Mouse (Mus musculus) hindbrain, embryonic 13.5 days (tissue): ENCODE data around the gene Ctsc. TPM values are rescaled to one million over a fixed set of nuclear protein-coding genes. Genes with fewer than 3 reads are reported as not detected.
A peak's percentile ranks its signal among the peaks of the same experiment; 100 is the strongest.
"Not testable (repeated sequence)": the region's sequence is repeated elsewhere in the genome, so short reads cannot be mapped to it uniquely, and the experiment has no call there.

Source experiments
- ATAC-seq: fragments of 200-750 bp; cut with Nextera tagmentation; 2 replicates; pipeline ENCODE4 v1.8.0; 2017; ENCODE audit warnings: moderate TSS enrichment; ENCODE audit not compliant: low FRiP score
- H3K27ac ChIP-seq: fragments of 300-500 bp; sonication (generic); 2 replicates; pipeline ENCODE4 v1.5.1; 2015; ENCODE audit warnings: inconsistent platforms, mild to moderate bottlenecking, moderate library complexity
- H3K27me3 ChIP-seq: fragments of 300-500 bp; sonication (generic); 2 replicates; pipeline ENCODE4 v1.6.1; 2015; ENCODE audit warnings: mild to moderate bottlenecking, inconsistent platforms
- H3K36me3 ChIP-seq: fragments of 300-500 bp; sonication (generic); 2 replicates; pipeline ENCODE4 v1.6.1; 2015; ENCODE audit warnings: mild to moderate bottlenecking, inconsistent platforms
- H3K4me1 ChIP-seq: fragments of 300-500 bp; sonication (generic); replicated peaks from 2 replicates; pipeline ENCODE4 v1.6.1; 2015; ENCODE audit warnings: inconsistent platforms
- H3K4me2 ChIP-seq: fragments of 300-500 bp; sonication (generic); 2 replicates; pipeline ENCODE4 v1.6.1; 2015; ENCODE audit warnings: inconsistent platforms, mild to moderate bottlenecking, moderate library complexity
- H3K4me3 ChIP-seq: fragments of 300-500 bp; sonication (generic); 2 replicates; pipeline ENCODE4 v1.5.1; 2015; ENCODE audit warnings: mild to moderate bottlenecking, inconsistent platforms
- H3K9ac ChIP-seq: fragments of 300-500 bp; sonication (generic); 2 replicates; pipeline ENCODE4 v1.6.1; 2015; ENCODE audit warnings: mild to moderate bottlenecking, inconsistent platforms
- H3K9me3 ChIP-seq: fragments of 300-500 bp; sonication (generic); 2 replicates; pipeline ENCODE4 v1.6.1; 2016; ENCODE audit warnings: inconsistent platforms
- WGBS: fragments of 180-500 bp; shearing (Covaris S2); methylation state at CpG from one replicate; pipeline ENCODE4 v1.1.7; 2015; 5-methylcytosine and 5-hydroxymethylcytosine counted together
- polyA plus RNA-seq: library from polyadenylated mRNA; unstranded; fragments of >200 nt; fragmentation: Nextera tagmentation; extraction: Ambion mirVana; gene quantifications from 2 replicates; pipeline ENCODE4 v1.2.1, GENCODE M21; 2015

The Ctsc gene
- 17.8 and 20.6 TPM in 2 replicates for polyA plus RNA-seq

DNA sequence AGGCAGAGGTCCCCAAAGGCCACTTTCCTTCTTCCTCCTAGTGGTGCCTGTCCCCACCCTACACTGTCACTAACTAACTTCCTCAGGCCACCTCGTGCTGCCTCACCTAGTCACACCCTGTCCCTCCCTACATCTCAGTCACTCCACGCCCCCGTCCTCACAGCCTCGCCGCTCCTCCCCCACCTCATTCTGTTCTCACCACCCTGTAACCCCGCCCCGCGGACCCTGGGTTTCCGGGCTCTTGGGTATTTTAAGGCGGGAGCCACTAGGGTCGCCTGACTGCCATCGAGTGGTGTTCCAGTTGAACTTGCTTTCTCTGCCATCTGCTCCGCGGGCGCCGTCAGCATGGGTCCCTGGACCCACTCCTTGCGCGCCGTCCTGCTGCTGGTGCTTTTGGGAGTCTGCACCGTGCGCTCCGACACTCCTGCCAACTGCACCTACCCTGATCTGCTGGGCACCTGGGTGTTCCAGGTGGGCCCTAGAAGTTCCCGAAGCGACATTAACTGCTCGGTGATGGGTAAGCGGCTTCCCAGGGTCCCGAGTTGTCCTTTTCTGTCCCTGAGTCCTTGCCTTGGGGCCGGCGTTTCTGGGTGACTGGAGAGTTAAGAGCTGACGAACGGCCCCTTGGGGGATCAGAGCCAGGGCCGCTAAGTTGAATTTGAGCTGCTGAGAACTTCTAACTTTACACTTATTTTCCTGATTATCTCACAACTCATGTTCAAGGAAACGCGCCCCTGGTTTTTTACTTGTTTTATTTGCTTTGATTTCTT lies at the start of gene Ctsc:
Gene Ctsc (plus strand): TSS at position 228 of the 770 bp plus-strand sequence.
- 3% methylated on average over 34 of the region's 34 CpGs for WGBS
- Histone ChIP-seq H3K9me3 (no peaks in the 10 kb centered on the region), H3K4me3 (peak within 1 kb of the TSS; percentile 46), H3K4me2 (peak within 1 kb of the TSS; percentile 87), H3K27ac (no peak within 1 kb of the TSS), H3K9ac (peak within 1 kb of the TSS; percentile 64), H3K36me3 (no peaks in the 10 kb centered on the region), H3K4me1 (peaks cover 10% of the 10 kb centered on the region), H3K27me3 (no peaks in the 10 kb centered on the region)
- ATAC-seq = peak; percentile 90

DNA sequence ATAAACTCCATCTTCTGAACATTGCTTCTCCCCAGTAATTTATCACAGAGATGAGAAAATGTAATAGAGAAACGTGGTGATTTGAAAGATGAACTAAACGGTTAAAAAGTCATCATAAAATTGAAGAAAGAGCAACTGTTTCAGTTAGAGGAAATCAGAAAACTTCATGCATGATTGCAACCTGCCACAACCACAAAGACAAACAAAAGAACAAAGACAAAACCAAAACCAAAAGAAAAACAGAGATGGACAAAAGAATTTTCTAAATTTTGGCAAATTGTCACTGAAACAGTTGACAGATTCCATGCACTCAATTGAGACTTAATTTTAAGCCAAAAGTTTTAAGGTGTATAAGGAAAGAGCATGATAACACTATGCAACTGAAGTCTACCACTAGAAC lies 48.8 kb upstream of the Ctsc start:
- H3K9ac ChIP-seq = no peak overlapping the region
- 76% methylated on average over 2 of the region's 2 CpGs for WGBS
- H3K4me3 ChIP-seq = no peak overlapping the region
- no peaks in the 10 kb centered on the region for H3K36me3 ChIP-seq
- no peak overlapping the region for H3K27ac ChIP-seq
- no peaks in the 10 kb centered on the region for H3K27me3 ChIP-seq
- no peak for ATAC-seq
- H3K4me1 ChIP-seq = no peaks in the 10 kb centered on the region
- no peak overlapping the region for H3K4me2 ChIP-seq
- H3K9me3 ChIP-seq = no peaks in the 10 kb centered on the region

DNA sequence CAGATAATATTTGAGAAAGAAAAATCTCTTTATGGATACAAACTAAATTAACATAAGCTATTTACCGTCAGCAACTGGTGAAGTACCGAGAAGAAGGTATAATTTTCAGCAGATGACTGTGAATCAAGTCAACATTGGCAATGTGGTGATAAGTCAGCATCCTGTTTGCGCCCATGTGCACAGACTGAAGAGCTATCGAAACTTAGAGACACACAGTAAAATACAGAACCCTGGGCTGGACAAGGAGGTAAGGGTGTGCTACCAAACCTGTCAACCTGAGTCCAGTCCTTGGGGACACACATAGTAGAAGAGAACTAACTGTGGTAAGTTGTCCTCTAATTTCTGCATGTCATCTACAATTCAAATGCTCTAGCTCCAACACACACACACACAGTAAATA lies 47.8 kb upstream of the Ctsc start:
- H3K27me3 ChIP-seq = no peaks in the 10 kb centered on the region

DNA sequence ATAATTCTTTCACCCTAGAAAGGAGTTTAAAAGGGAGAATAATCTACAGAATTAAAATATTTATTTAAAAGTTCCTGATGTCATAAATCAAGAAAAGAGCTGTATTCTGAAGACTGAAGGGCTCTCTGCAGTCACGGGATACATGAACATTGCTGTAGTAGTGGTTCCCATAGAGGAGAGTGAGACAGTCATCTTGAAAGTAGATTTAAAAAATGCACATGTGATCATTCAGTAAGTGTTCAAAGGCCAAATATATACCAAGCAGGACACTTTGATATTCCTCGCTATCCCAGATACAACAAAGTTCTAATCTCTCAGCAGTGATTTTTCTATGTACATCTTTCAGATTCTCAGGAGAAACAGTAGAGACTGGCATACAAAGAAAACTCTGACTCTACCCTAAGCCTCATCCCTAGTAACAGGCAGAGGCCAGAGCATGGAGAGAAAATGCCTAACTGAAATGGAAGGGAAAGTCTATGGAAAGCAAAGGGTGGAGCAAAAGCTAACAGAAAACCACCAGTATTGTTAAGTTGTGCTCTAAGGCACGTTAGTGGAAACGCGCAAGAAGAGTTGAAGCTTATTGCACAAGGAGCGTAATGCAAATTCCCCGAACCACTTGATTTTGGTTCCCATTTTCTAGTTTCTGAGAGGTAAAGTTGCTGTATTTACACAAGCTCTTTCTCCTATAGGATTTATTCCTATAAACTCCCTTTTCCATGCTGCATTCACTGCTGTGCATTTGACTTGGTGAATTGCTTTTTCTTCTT lies 46.9 kb upstream of the Ctsc start:
- Histone ChIP-seq H3K4me3 (no peak overlapping the region), H3K27ac (no peak overlapping the region), H3K9ac (no peak overlapping the region), H3K27me3 (no peaks in the 10 kb centered on the region), H3K9me3 (no peaks in the 10 kb centered on the region), H3K4me2 (no peak overlapping the region), H3K36me3 (no peaks in the 10 kb centered on the region), H3K4me1 (no peaks in the 10 kb centered on the region)
- 93% methylated on average over 7 of the region's 7 CpGs for WGBS
- no peak for ATAC-seq

More for the DNA sequence above, 47.8 kb upstream of the Ctsc start:
- Histone ChIP-seq H3K4me2 (no peak overlapping the region), H3K27ac (no peak overlapping the region), H3K4me3 (no peak overlapping the region), H3K4me1 (no peaks in the 10 kb centered on the region), H3K9me3 (no peaks in the 10 kb centered on the region), H3K9ac (no peak overlapping the region), H3K36me3 (no peaks in the 10 kb centered on the region)
- ATAC-seq = no peak
- WGBS = 93% methylated on average over 4 of the region's 4 CpGs

DNA sequence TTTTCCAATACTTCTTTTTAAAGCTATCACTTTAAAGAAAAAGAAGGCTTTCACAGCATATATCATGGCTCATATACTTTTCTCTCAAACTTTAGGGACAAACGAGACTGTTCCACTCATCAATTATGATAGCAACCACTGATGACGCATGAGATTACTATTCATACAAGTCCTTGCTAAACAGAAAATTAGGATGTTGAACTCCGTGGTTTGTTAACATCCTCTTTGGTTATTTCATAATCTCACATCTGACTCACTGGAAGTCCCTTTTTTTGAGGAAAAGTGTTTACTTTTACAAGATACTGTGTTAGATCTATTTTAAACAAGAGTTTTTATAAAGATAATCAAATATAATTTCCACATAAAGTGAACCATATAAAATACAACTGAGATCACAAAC lies 34.8 kb upstream of the Ctsc start:
- Histone ChIP-seq H3K27me3 (no peaks in the 10 kb centered on the region), H3K36me3 (no peaks in the 10 kb centered on the region), H3K27ac (no peak overlapping the region), H3K4me1 (no peaks in the 10 kb centered on the region), H3K9me3 (no peaks in the 10 kb centered on the region), H3K4me3 (no peak overlapping the region), H3K9ac (no peak overlapping the region), H3K4me2 (no peak overlapping the region)
- no peak for ATAC-seq
- 87% methylated on average over 3 of the region's 3 CpGs for WGBS

DNA sequence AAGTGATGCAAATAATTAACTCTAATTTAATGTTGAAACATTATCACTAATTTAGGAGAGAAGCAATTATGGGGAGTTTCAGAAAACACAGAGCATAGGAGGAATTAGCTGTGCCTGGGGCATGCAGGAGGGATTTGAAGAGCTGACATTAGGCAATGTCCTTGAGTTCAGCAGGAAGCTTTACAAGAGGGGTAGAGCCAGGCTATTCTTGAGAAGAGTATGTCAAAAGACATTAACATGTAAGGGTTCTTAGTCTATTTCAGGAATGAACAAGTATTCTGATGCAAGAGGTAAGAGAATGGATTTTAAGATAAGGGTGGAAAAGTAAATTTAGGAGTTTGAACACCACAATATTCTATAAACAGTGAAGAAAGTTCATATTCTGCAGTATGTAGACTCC lies 33.4 kb upstream of the Ctsc start:
- no peak overlapping the region for H3K9ac ChIP-seq
- no peak overlapping the region for H3K4me2 ChIP-seq
- no peaks in the 10 kb centered on the region for H3K4me1 ChIP-seq
- no peak for ATAC-seq
- H3K4me3 ChIP-seq = no peak overlapping the region
- H3K36me3 ChIP-seq = no peaks in the 10 kb centered on the region
- no peaks in the 10 kb centered on the region for H3K27me3 ChIP-seq
- H3K27ac ChIP-seq = no peak overlapping the region
- H3K9me3 ChIP-seq = no peaks in the 10 kb centered on the region

DNA sequence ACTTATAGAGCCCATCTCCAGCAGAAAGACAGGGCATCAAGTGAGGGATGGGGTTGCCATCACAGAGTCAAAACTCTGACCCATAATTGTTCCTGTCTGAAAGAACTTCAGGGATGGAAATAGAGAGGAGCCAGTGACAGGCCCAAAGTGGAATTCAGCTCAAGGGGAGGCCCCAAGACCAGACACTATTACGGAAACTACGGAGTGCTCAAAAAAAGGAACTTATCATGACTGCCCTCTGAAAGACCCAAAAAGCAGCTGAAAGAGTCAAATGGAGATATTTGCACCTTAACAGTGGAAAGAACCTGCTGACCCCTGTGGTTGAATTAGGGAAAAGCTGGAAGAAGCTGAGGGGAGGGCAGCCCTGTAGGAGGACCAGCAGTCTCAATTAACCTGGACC lies 27.5 kb upstream of the Ctsc start:
- not testable (repeated sequence) for H3K9ac ChIP-seq, H3K27ac ChIP-seq, ATAC-seq, H3K4me2 ChIP-seq, H3K27me3 ChIP-seq, H3K9me3 ChIP-seq, H3K36me3 ChIP-seq, H3K4me3 ChIP-seq, H3K4me1 ChIP-seq
- 94% methylated on average over 2 of the region's 2 CpGs for WGBS

DNA sequence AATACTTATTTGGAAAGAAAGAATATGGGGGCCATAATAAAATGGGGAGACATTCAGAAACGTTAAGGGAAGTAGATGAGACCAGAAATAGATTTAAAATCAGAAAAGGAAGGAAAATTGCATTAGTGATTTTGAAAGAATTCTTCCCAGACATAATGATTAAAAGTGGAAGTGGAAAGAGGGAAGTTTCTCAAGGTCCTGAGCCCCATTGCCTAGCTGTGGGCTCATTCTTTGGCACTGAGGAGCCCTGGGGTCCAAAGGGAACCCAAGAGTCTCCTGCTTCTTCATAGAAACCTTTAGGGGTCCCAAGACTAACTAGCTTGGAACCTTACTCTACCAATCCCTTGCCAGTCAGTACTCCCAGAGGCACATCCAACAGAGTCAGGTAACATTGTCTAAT lies 26.4 kb upstream of the Ctsc start:
- 54% methylated on average over 1 of the region's 1 CpGs for WGBS
- Histone ChIP-seq H3K27me3 (no peaks in the 10 kb centered on the region), H3K36me3 (no peaks in the 10 kb centered on the region), H3K4me1 (no peaks in the 10 kb centered on the region), H3K4me2 (no peak overlapping the region), H3K9me3 (no peaks in the 10 kb centered on the region), H3K9ac (no peak overlapping the region), H3K27ac (no peak overlapping the region), H3K4me3 (no peak overlapping the region)
- ATAC-seq = no peak

DNA sequence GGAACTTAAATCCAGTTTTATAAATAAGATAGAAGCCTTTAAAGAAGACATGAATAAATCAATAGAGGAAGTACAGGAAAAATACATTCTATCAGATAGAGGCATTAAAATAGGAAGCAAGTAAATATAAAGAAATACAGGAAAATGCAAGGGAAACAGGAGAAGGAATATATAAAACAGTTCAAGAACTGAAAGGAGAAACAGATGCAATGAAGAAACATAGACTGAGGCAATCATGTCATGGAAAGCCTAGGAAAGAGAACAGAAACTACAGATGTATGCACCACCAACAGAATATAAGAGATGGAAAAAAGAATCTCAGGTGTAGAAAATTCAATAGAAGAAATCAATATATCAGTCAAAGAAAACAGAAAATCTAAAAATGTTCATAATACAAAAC lies 25.8 kb upstream of the Ctsc start:
- Histone ChIP-seq H3K9me3 (no peaks in the 10 kb centered on the region), H3K4me2 (no peak overlapping the region), H3K27me3 (no peaks in the 10 kb centered on the region), H3K36me3 (no peaks in the 10 kb centered on the region), H3K4me3 (no peak overlapping the region), H3K4me1 (no peaks in the 10 kb centered on the region), H3K27ac (no peak overlapping the region), H3K9ac (no peak overlapping the region)
- ATAC-seq = no peak

DNA sequence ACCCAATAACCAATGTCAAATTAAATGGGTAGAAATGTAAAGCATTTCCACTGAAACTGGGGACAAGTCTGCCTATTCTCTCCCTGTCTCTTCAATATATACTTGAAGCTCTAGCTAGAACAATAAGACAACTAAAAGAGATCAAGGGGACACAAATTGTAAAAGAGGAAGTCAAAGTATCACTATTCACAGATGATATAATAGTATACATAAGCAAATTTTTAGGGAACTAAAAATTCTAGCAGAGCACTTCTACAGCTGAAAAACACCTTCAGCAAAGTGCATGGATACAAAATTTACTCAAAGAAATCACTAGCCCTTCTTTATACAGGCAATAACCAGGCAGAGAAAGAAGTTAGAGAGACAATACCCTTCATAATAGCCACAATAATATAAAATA lies 23.0 kb upstream of the Ctsc start:
- Histone ChIP-seq H3K36me3 (no peaks in the 10 kb centered on the region), H3K27ac (no peak overlapping the region), H3K4me1 (no peaks in the 10 kb centered on the region), H3K4me2 (no peak overlapping the region), H3K4me3 (no peak overlapping the region), H3K9me3 (no peaks in the 10 kb centered on the region), H3K9ac (no peak overlapping the region), H3K27me3 (no peaks in the 10 kb centered on the region)
- ATAC-seq = no peak

DNA sequence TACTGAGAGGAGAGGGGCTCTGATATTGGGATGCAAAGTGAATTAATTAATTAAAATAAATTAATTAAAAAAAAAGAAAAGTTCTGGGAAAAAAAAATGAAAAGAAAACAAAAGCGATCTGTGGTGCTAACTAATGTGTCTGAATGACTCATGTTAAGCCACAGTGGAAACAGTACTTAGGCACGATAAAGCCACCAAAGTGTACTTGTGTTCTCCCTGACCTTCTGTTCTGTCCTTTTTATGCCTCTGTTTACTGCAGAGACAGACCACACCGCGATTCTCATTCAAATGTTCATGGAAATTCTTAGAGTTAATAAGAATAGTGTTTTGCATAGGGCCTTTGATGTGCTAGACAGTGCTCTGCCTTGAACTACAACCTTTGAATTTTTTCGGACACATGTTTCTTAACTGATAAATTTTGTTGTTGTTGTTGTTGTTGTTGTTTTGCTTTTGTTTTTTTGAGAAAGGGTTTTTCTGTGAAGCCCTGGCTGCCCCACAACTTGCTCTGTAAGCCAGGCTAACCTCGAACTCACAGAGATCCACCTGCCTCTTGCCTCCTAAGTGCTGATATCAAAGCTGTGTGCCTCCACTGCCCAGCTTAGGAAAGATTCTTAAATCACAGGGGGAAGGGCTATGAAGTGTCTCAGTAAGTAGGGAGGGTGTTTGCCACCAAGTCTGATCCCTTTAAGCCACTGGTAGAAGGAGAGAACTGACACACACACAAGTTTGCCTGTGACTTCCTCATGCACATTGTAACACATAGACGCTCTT lies 18.5 kb upstream of the Ctsc start:
- Histone ChIP-seq H3K4me3 (no peak overlapping the region), H3K4me1 (no peaks in the 10 kb centered on the region), H3K4me2 (no peak overlapping the region), H3K36me3 (no peaks in the 10 kb centered on the region), H3K27ac (no peak overlapping the region), H3K27me3 (no peaks in the 10 kb centered on the region), H3K9ac (no peak overlapping the region), H3K9me3 (no peaks in the 10 kb centered on the region)
- WGBS = 73% methylated on average over 7 of the region's 7 CpGs
- no peak for ATAC-seq

DNA sequence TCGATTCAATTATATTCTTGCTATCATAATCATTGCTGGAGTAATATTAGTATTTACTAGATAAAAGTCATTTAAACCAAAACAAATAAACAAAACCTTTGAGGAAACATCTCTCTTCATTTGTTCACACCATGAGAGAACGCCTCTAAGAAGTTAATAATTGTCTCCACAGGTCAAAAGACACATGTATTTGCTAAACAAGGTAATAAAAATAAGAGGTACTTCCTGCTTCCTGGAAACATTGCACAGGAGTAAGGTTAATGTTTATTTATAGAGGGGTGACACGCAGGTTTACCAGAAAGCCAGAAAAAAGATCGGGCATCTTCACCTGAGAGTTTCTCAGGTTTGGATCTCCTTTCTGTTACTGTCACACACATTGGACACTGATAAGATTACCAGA lies 16.1 kb upstream of the Ctsc start:
- no peaks in the 10 kb centered on the region for H3K9me3 ChIP-seq
- no peaks in the 10 kb centered on the region for H3K27me3 ChIP-seq
- H3K36me3 ChIP-seq = no peaks in the 10 kb centered on the region
- ATAC-seq = no peak
- no peak overlapping the region for H3K4me3 ChIP-seq
- H3K4me2 ChIP-seq = no peak overlapping the region
- no peak overlapping the region for H3K9ac ChIP-seq
- 86% methylated on average over 4 of the region's 4 CpGs for WGBS
- H3K4me1 ChIP-seq = no peaks in the 10 kb centered on the region
- no peak overlapping the region for H3K27ac ChIP-seq
